Mouse (Mus musculus) urinary bladder, adult 2 months (tissue): ENCODE measurements around the gene Gpr179. TPM values are rescaled to one million over a fixed set of nuclear protein-coding genes. Genes with fewer than 3 reads are reported as not detected.

Experiments used
- DNase-seq: peaks from one replicate; pipeline ENCODE4 v3.0.0; 2022; ENCODE audit warnings: low spot score
- polyA plus RNA-seq: library from polyadenylated mRNA; depleted of rRNA; stranded (reverse); fragments of >200 nt; gene quantifications from 2 replicates; pipeline ENCODE4 v1.2.3, GENCODE M21; 2012; rRNA removed

Gpr179 gene
- polyA plus RNA-seq, 1 experiment = 0.11 TPM

DNA sequence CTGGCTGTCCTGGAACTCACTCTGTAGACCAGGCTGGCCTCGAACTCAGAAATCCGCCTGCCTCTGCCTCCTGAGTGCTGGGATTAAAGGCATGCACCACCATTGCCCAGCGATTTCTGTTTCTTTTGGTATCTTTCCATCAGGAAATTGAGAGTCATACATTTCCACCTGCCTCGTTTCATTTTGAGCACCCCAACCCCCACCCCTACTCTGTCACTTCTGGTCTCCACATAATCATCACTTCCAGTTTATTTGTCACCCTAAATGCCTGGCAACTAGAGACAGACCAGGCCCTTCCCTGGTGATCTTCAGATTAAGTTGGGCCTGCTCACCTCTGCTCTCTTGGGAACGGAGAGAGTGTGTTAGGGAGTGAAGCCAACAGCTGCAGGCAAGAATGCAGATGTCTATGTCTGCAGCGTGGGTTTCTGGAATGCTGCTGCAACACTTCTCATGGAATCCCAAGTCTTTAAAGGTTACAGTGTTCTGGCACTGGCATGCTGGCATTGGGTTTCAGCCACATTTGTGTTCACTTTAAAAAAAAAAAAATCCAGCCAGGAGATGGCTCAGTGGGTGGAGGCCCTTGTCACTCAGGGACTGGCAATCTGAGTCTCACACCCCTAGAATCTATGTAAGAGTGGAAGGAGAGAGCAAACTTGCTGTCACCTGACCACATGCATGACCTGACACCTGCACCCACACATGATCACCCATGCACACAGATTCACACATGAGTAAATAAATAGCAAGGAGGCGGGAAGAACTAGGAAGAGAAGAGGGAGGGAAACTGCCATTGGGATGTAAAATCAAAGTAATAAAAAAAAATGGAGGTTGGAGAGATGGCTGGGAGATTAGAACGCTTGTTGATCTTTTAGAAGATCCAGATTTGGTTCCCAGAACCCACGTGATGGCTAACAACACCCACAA is 65.8 kb downstream of the Gpr179 start:
- no peak for DNase-seq

DNA sequence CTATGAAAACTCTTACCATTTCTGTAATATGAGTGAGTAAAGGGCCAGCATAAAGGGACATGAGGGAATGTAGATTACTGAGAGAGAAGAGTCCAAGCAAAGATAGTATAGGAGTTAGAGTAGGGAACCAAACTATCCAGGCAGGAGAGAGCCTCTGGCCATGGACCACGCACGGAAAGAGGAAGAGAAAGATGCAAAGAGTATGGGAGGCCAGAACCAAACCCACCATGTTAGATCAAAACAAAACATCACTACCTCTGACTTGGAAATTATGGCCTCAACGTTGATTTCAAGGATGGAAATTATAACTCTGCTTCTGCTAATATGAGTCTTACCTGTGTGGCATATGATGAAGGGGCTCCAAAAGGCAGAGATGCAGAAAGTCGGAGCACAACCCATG is 67.0 kb downstream of the Gpr179 start:
- no peak for DNase-seq

DNA sequence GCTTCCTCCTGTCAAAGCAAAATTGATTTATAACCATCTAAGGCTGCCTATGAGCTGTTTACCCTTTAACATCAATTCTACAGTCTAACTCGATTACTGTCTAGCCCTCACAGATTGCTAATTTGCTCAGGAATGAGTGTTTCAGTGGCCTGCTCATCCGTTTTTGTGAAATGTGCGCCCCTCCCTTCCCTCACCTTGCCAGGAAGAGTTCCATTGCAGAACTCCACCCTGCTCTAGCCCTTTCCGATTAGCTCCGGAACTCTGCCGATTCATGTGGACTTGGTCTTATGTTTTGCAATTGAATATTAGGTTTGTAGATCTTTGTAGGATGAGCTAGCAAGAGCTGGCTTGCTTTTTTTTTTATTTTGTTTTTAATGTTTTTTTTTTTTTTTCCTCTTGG is 69.7 kb downstream of the Gpr179 start:
- DNase-seq = no peak

Other genes starting within 250 kb of the Gpr179 start
- gene Tbx21, start 236.7 kb downstream of the Gpr179 start, polyA plus RNA-seq = 1.1 and 1.4 TPM in 2 replicates
- gene Tbkbp1, start 200.6 kb downstream of the Gpr179 start, polyA plus RNA-seq = 21.3 and 31.5 TPM in 2 replicates
- gene Kpnb1, start 164.2 kb downstream of the Gpr179 start, polyA plus RNA-seq = 70.8 and 80.2 TPM in 2 replicates
- 51.6 and 55.6 TPM in 2 replicates for gene Npepps, start 71.4 kb downstream of the Gpr179 start, polyA plus RNA-seq
- gene Mrpl45, start 36.4 kb downstream of the Gpr179 start, polyA plus RNA-seq = 20.2 and 22.0 TPM in 2 replicates
- gene Socs7, start 10.5 kb upstream of the Gpr179 start, polyA plus RNA-seq = 9.1 and 9.7 TPM in 2 replicates
- 26.0 and 33.0 TPM in 2 replicates for gene Arhgap23, start 63.5 kb upstream of the Gpr179 start, polyA plus RNA-seq
- not detected in 2 replicates for gene 4933428G20Rik, start 148.3 kb upstream of the Gpr179 start, polyA plus RNA-seq
- 1.4 and 1.6 TPM in 2 replicates for gene Srcin1, start 224.1 kb upstream of the Gpr179 start, polyA plus RNA-seq